Mouse (Mus musculus): Measurements from ENCODE around the gene Clmn. TPM values are rescaled to one million over a fixed set of nuclear protein-coding genes. Genes with fewer than 3 reads are reported as not detected.

Gene Clmn
- polyA plus RNA-seq, 1 experiment: not detected

DNA sequence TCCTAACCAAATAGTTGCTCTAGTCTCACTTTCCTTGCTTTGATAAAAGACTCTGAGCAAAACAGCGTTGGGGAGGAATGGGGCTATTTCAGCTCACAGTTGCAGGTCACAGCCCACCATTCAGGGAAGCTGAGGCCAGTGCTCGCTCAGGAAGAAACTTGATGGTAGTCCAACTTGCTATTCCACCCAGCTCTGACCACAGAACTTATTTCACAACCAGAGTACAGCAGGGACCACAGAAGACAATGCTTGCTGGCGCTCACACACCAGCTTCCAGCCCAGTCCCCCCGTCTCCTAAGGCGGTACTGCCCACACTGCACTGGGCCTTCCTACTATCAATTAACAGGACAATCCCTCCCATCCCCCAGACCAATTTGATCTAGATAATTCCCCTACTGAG, 149.4 kb downstream of the Clmn start:
- no peaks in the 10 kb centered on the region for H3K4me1 ChIP-seq (ENCODE audit: control insufficient read depth, insufficient read depth, low read length)
- no peak overlapping the region for H3K27ac ChIP-seq (ENCODE audit: control insufficient read depth, insufficient read depth, low read depth, low read length, poor library complexity)
- TF ChIP-seq CTCF (IDR thresholded peaks at IDR 0.05; ENCODE audit: control insufficient read depth, insufficient read depth, low read length) (no peak), POLR2A (IDR thresholded peaks at IDR 0.05; ENCODE audit: borderline replicate concordance, control insufficient read depth, low read depth, low read length) (no peak)
- 44% methylated on average over 5 of the region's 5 CpGs for WGBS
- H3K4me3 ChIP-seq (replicated peaks; ENCODE audit: control insufficient read depth, low read depth, low read length): no peak overlapping the region

Other genes with a start within 250 kb of the Clmn start
- gene Dicer1, start 113.1 kb downstream of the Clmn start, polyA plus RNA-seq (2011; ENCODE audit: insufficient read depth, insufficient read length, low replicate concordance, missing spikeins): 10.5 and 17.2 TPM in 2 replicates
- 9.0 and 11.1 TPM in 2 replicates for gene Syne3, start 144.7 kb upstream of the Clmn start, polyA plus RNA-seq (2011; ENCODE audit: insufficient read depth, insufficient read length, low replicate concordance, missing spikeins)
- 274 and 493 TPM in 2 replicates for gene Glrx5, start 167.6 kb upstream of the Clmn start, polyA plus RNA-seq (2011; ENCODE audit: insufficient read depth, insufficient read length, low replicate concordance, missing spikeins)

Measured in bone marrow, adult 2 months (tissue).